18 mouse cellular contexts compared by ENCODE assay signal in genomic region chr14:29485416-29485815, GRCm38 (mm10).
A peak's percentile ranks its signal among the peaks of the same experiment; 100 is the strongest.
DNase-seq lines count a peak whose midpoint lies in the region; TF ChIP-seq lines count a peak whose summit lies in the region.
"Had no signal": no experiment of that assay in that cellular context is flagged by ENCODE, and none has a peak within 500 bp of the region (broad histone marks: within the 10 kb centered on the region; RNA-seq: fewer than 3 reads in every experiment).

No protein-coding gene starts in this region.

- H3K79me2 ChIP-seq in heart, adult 2 months (replicated peaks; ENCODE audit: control insufficient read depth, insufficient read depth, low read length), result no peaks in the 10 kb centered on the region

- no peak for TF ChIP-seq POLR2A in heart, adult 2 months (IDR thresholded peaks at IDR 0.05; ENCODE audit: insufficient read depth, low read depth, low read length)
- TF ChIP-seq POLR2A in cerebellum, adult 2 months (IDR thresholded peaks at IDR 0.05; ENCODE audit: borderline replicate concordance, insufficient read depth, low read length), result no peak

- no peak overlapping the region for H3K27ac ChIP-seq in heart, adult 2 months
- no peak overlapping the region for H3K27ac ChIP-seq in cerebellum, adult 2 months (ENCODE audit: insufficient read depth, low read length)
- H3K27ac ChIP-seq in gastrocnemius, adult 2 months, result no peak overlapping the region
- H3K27ac ChIP-seq: embryonic facial prominence, embryonic 13.5 days; heart, embryonic 15.5 days; liver, embryonic 14.5 days; midbrain, embryonic 12.5 days; stomach, postnatal 0 days had no signal

- no peaks in the 10 kb centered on the region for H3K4me1 ChIP-seq in heart, adult 2 months (ENCODE audit: control insufficient read depth, insufficient read depth, low read length)
- H3K4me1 ChIP-seq in cerebellum, adult 2 months (ENCODE audit: control insufficient read depth, insufficient read depth, low read length), result peaks cover 13% of the 10 kb centered on the region
- H3K4me1 ChIP-seq: heart, embryonic 15.5 days; midbrain, embryonic 12.5 days had no signal

- H3K27me3 ChIP-seq in heart, adult 2 months (ENCODE audit: control insufficient read depth, insufficient read depth, low read length), result no peaks in the 10 kb centered on the region
- no peaks in the 10 kb centered on the region for H3K27me3 ChIP-seq in cerebellum, adult 2 months (ENCODE audit: control insufficient read depth, insufficient read depth, low read length)
- H3K27me3 ChIP-seq: embryonic facial prominence, embryonic 13.5 days; heart, embryonic 15.5 days; midbrain, embryonic 12.5 days had no signal

- H3K4me3 ChIP-seq in heart, adult 2 months, result no peak overlapping the region
- no peak overlapping the region for H3K4me3 ChIP-seq in cerebellum, adult 2 months (replicated peaks; ENCODE audit: insufficient read depth, low read depth, low read length)
- H3K4me3 ChIP-seq in gastrocnemius, adult 2 months, result no peak overlapping the region
- H3K4me3 ChIP-seq: embryonic facial prominence, embryonic 13.5 days; heart, embryonic 15.5 days; midbrain, embryonic 12.5 days; myocyte had no signal

- TF ChIP-seq CTCF in heart, adult 2 months (IDR thresholded peaks at IDR 0.05), result no peak
- TF ChIP-seq CTCF in cerebellum, adult 2 months (IDR thresholded peaks at IDR 0.05; ENCODE audit: borderline replicate concordance, insufficient read depth, low read depth, low read length), result no peak
- TF ChIP-seq CTCF in gastrocnemius, adult 2 months (IDR thresholded peaks at IDR 0.05), result no peak

- WGBS in heart, adult 2 months, result 38% methylated on average over 1 of the region's 1 CpGs
- WGBS in cerebellum, adult 2 months, result 16% methylated on average over 1 of the region's 1 CpGs

- no peak overlapping the region for H3K9ac ChIP-seq in heart, adult 2 months (ENCODE audit: low read depth, low read length)
- H3K9ac ChIP-seq: embryonic facial prominence, embryonic 13.5 days; heart, embryonic 15.5 days; liver, embryonic 14.5 days; midbrain, embryonic 12.5 days had no signal

- H3K36me3 ChIP-seq in heart, adult 2 months (ENCODE audit: control insufficient read depth, insufficient read depth, low read length), result no peaks in the 10 kb centered on the region
- H3K36me3 ChIP-seq: embryonic facial prominence, embryonic 13.5 days; heart, embryonic 15.5 days; midbrain, embryonic 12.5 days had no signal

- intact Hi-C loops in heart, adult 2 months (cut with DNase I), result no loop called here
- intact Hi-C loops in gastrocnemius, adult 2 months (cut with DNase I), result no loop called here

- DNase-seq in heart, adult 11 months, result peak; percentile 6
- no peak for DNase-seq in heart, adult 2 months
- peak; percentile 7 for DNase-seq in retina, postnatal 1 day
- no peak for DNase-seq in retina, embryonic 14.5 days (ENCODE audit: low spot score)
- peak; percentile 49 to 63 for DNase-seq in cerebellum, adult 2 months
- DNase-seq in cerebellum, postnatal 25 days, result peak; percentile 63 to 72
- DNase-seq in gastrocnemius, adult 2 months, result no peak
- no peak for DNase-seq in c-Kit-positive CD71-positive TER-119-positive erythroid progenitor cells, embryonic 14.5 days (ENCODE audit: low spot score)
- DNase-seq: adrenal gland, adult 2 months; gastrocnemius, postnatal 14 days; heart, postnatal 4 days; thymus, postnatal 14 days had no signal

- TF ChIP-seq EP300 in heart, adult 2 months (IDR thresholded peaks at IDR 0.05; ENCODE audit: insufficient read depth, low read depth, low read length), result no peak

Comparison
In these comparisons a context has a peak if more than half of its experiments do, and no peak if none do; other contexts are left out.
1. DNase-seq: peak in heart, adult 11 months (single experiment), retina, postnatal 1 day (single experiment), cerebellum, adult 2 months (2 of 2) and cerebellum, postnatal 25 days (2 of 2); none in heart, adult 2 months (0 of 2), retina, embryonic 14.5 days (single experiment), gastrocnemius, adult 2 months (single experiment) and c-Kit-positive CD71-positive TER-119-positive erythroid progenitor cells, embryonic 14.5 days (single experiment).